Mouse (Mus musculus) liver, embryonic 16.5 days (tissue): ENCODE data around the gene Kcnj9. TPM values are rescaled to one million over a fixed set of nuclear protein-coding genes. Genes with fewer than 3 reads are reported as not detected.

Experiments used
- ATAC-seq: fragments of 200-750 bp; cut with Nextera tagmentation; 2 replicates; pipeline ENCODE4 v1.8.0; 2017; ENCODE audit warnings: low read depth, mild to moderate bottlenecking, moderate number of reproducible peaks, moderate library complexity
- H3K27ac ChIP-seq: fragments of 300-500 bp; sonication (generic); 2 replicates; pipeline ENCODE4 v1.5.1; 2014; ENCODE audit warnings: mild to moderate bottlenecking, low read length
- H3K27me3 ChIP-seq: fragments of 300-500 bp; sonication (generic); 2 replicates; pipeline ENCODE4 v1.6.1; 2014; ENCODE audit warnings: low read depth, low read length, mixed read lengths; ENCODE audit not compliant: control insufficient read depth, insufficient read depth
- H3K36me3 ChIP-seq: fragments of 300-500 bp; sonication (generic); 2 replicates; pipeline ENCODE4 v1.6.1; 2014; ENCODE audit warnings: mild to moderate bottlenecking; ENCODE audit not compliant: control insufficient read depth, insufficient read depth
- H3K4me1 ChIP-seq: fragments of 300-500 bp; sonication (generic); 2 replicates; pipeline ENCODE4 v1.6.1; 2014; ENCODE audit warnings: low read depth, low read length, mixed read lengths; ENCODE audit not compliant: control insufficient read depth
- H3K4me2 ChIP-seq: fragments of 300-500 bp; sonication (generic); 2 replicates; pipeline ENCODE4 v1.6.1; 2014; ENCODE audit warnings: low read depth, low read length, mixed read lengths
- H3K4me3 ChIP-seq: fragments of 300-500 bp; sonication (generic); 2 replicates; pipeline ENCODE4 v1.5.1; 2014; ENCODE audit warnings: low read depth, mild to moderate bottlenecking, low read length
- H3K9ac ChIP-seq: fragments of 300-500 bp; sonication (generic); 2 replicates; pipeline ENCODE4 v1.6.1; 2014; ENCODE audit warnings: low read depth, low read length
- H3K9me3 ChIP-seq: fragments of 300-500 bp; sonication (generic); replicated peaks from 2 replicates; pipeline ENCODE4 v1.6.1; 2016; ENCODE audit warnings: low read length; ENCODE audit not compliant: control insufficient read depth
- WGBS: fragments of 180-500 bp; shearing (Covaris S2); extraction: QIAGEN DNeasy Blood & Tissue Kit; methylation state at CpG from one replicate; pipeline ENCODE4 v1.1.7; 2014; ENCODE audit not compliant: insufficient replicate concordance; 5-methylcytosine and 5-hydroxymethylcytosine counted together
- polyA plus RNA-seq: library from polyadenylated mRNA; unstranded; fragments of >200 nt; fragmentation: Nextera tagmentation; extraction: Ambion mirVana; gene quantifications from 2 replicates; pipeline ENCODE4 v1.2.1, GENCODE M21; 2015

The Kcnj9 gene
- polyA plus RNA-seq, 1 experiment from 2014 or later: 0.04 TPM

GRCm38 (mm10) chr1:172296816-172297510 is 32.2 kb downstream of the Kcnj9 start:
- Histone ChIP-seq H3K27ac (no peak overlapping the region), H3K36me3 (no peaks in the 10 kb centered on the region), H3K27me3 (no peaks in the 10 kb centered on the region; the same call in none of the 2 replicates), H3K4me2 (no peak overlapping the region), H3K9ac (no peak overlapping the region), H3K4me3 (no peak overlapping the region), H3K4me1 (no peaks in the 10 kb centered on the region), H3K9me3 (no peaks in the 10 kb centered on the region)
- 64% methylated on average over 6 of the region's 6 CpGs for WGBS
- no peak for ATAC-seq

DNA sequence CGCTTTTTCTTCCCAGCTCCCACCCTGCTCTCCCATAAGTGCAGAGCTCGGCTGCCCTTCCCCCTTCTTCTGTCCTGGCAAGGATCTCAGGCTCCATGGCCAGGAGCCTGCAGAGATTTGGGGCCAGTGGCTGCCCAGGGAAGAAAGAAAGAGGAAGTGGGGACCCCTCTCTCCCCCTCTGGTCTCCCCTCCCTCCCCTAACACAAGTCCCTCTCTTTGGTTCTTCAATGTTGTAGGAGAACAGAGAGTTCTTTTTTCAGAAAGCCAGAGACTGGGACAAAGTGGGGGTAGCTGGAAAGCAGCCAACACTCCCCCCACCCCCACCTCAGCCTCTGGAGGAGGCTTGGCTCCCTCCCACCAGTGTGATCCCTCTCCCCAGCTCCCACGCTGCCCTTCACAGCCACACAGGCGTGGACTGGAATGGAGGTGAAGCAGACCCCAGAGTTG is 33.3 kb downstream of the Kcnj9 start:
- no peaks in the 10 kb centered on the region for H3K9me3 ChIP-seq
- no peak overlapping the region for H3K4me2 ChIP-seq
- H3K27ac ChIP-seq: no peak overlapping the region
- H3K4me3 ChIP-seq: no peak overlapping the region
- no peak for ATAC-seq
- H3K27me3 ChIP-seq: no peaks in the 10 kb centered on the region; the same call in none of the 2 replicates
- H3K4me1 ChIP-seq: no peaks in the 10 kb centered on the region
- no peaks in the 10 kb centered on the region for H3K36me3 ChIP-seq
- no peak overlapping the region for H3K9ac ChIP-seq
- WGBS: 51% methylated on average over 4 of the region's 4 CpGs

- no peaks in the 10 kb centered on the region for H3K4me1 ChIP-seq
- H3K4me3 ChIP-seq: no peak overlapping the region
- H3K36me3 ChIP-seq: no peaks in the 10 kb centered on the region
- H3K27ac ChIP-seq: no peak overlapping the region
- H3K27me3 ChIP-seq: no peaks in the 10 kb centered on the region; the same call in none of the 2 replicates
- H3K4me2 ChIP-seq: no peak overlapping the region
- H3K9me3 ChIP-seq: no peaks in the 10 kb centered on the region
- 72% methylated on average over 11 of the region's 11 CpGs for WGBS
- H3K9ac ChIP-seq: no peak overlapping the region
- no peak for ATAC-seq
These were observed 35.7 kb downstream of the Kcnj9 start for GRCm38 (mm10) chr1:172293449-172293848.

GRCm38 (mm10) chr1:172292880-172293279 is 36.2 kb downstream of the Kcnj9 start:
- Histone ChIP-seq H3K9ac (no peak overlapping the region), H3K4me3 (no peak overlapping the region), H3K4me2 (no peak overlapping the region), H3K27ac (no peak overlapping the region), H3K9me3 (no peaks in the 10 kb centered on the region), H3K36me3 (no peaks in the 10 kb centered on the region), H3K27me3 (no peaks in the 10 kb centered on the region; the same call in none of the 2 replicates), H3K4me1 (no peaks in the 10 kb centered on the region)
- 63% methylated on average over 2 of the region's 2 CpGs for WGBS
- no peak for ATAC-seq

DNA sequence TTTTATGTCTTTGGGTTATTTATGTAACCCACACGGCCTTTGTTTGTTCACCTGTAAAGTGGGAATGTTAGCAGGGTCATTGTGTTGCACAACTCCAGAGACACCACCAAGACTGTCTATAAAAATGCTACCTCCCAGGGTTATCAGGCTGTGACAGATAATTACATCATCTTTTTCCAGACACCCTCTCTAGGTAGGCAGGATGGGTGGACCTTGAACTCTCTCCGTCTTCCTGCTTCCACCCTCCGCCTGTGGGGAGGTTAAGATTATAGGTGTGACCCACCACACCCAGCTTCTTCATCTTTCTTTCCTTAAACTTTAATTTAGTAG is 39.5 kb downstream of the Kcnj9 start:
- no peak overlapping the region for H3K4me2 ChIP-seq
- ATAC-seq: no peak
- H3K27ac ChIP-seq: no peak overlapping the region
- 28% methylated on average over 3 of the region's 3 CpGs for WGBS
- H3K4me1 ChIP-seq: no peaks in the 10 kb centered on the region
- no peak overlapping the region for H3K9ac ChIP-seq
- no peak overlapping the region for H3K4me3 ChIP-seq
- no peaks in the 10 kb centered on the region for H3K27me3 ChIP-seq
- H3K36me3 ChIP-seq: no peaks in the 10 kb centered on the region
- H3K9me3 ChIP-seq: no peaks in the 10 kb centered on the region

DNA sequence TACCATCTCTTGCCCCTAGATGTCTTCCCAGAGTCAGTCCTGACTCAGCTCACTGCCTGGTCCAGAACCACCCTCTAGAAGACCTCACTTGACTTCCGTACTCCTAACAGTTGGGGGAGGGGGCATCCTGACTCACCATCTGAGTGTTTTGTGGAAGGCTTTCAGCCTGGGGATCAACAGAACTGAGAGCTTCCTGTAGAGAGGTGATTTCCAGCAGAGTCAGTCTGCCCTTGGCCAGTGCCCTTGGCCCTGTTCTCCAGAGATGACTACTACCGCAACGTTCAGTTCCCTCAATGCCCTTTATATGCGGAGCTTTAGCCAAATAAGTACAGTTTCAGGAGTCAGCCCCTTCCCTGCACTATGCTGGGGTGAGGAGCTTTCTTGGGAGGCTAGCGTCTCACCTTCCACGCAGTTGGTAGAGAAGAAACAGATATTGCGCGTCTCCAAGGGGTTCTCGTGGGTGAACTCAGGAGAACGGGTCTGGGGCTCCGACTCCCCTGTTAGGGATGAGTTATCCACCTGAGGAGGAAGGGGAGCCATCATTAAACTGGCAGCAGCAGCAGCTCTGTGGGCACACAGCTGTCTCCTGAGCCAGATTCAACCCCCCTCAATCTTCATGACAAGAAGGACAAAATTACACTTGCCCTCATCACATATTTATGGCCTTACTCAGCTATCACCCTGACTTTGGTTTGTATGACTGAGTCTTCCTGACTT is 40.1 kb downstream of the Kcnj9 start:
- H3K4me2 ChIP-seq: no peak overlapping the region
- H3K9ac ChIP-seq: no peak overlapping the region
- H3K27ac ChIP-seq: no peak overlapping the region
- ATAC-seq: no peak
- no peaks in the 10 kb centered on the region for H3K9me3 ChIP-seq
- no peaks in the 10 kb centered on the region for H3K4me1 ChIP-seq
- H3K27me3 ChIP-seq: no peaks in the 10 kb centered on the region
- no peak overlapping the region for H3K4me3 ChIP-seq
- H3K36me3 ChIP-seq: no peaks in the 10 kb centered on the region
- WGBS: 70% methylated on average over 11 of the region's 11 CpGs

- no peak overlapping the region for H3K27ac ChIP-seq
- no peak overlapping the region for H3K9ac ChIP-seq
- no peak for ATAC-seq
- no peaks in the 10 kb centered on the region for H3K27me3 ChIP-seq
- no peaks in the 10 kb centered on the region for H3K36me3 ChIP-seq
- H3K4me1 ChIP-seq: no peaks in the 10 kb centered on the region
- 72% methylated on average over 5 of the region's 5 CpGs for WGBS
- no peak overlapping the region for H3K4me2 ChIP-seq
- H3K9me3 ChIP-seq: no peaks in the 10 kb centered on the region
- no peak overlapping the region for H3K4me3 ChIP-seq
These were observed 42.4 kb downstream of the Kcnj9 start for GRCm38 (mm10) chr1:172286740-172287139.

DNA sequence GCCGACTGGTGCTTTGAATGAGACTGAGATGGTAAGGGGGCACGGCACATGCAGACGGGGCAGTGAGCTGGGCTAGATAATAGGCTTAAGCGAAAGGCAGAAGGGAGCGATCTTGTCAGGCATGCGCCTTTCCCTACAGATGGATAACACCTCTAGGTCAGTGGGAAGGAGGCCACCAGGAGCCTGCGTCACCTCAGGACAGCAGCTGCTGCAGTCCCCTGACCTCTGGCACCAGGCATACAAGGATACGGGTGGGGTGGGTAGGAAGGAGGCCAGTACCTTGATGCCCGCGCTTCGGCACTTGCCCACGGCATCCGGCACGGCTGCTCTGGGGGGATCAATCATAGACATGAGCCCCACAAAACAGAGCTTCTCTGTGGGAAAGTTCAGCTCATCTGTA is 44.9 kb downstream of the Kcnj9 start:
- no peak for ATAC-seq
- 85% methylated on average over 14 of the region's 14 CpGs for WGBS

DNA sequence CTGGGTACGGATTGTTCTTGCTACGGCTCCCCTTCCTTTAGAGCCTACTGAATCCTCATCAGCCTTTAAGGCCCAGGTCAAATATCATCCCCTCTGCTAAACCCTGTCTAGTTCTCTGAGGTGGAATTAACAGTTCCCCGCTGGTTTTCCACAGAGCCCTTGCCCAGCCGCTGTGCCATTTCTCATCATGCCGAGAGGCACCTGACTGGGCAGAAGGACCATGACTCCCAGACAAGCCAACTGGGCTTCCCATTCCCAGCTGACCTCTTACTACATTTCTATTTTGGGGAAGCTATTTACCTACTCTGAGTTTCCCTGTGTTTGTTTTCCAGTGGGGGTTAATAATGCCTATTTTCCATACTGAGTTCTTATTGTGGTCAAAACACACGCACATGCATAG is 46.0 kb downstream of the Kcnj9 start:
- Histone ChIP-seq H3K27ac (no peak overlapping the region), H3K4me3 (no peak overlapping the region), H3K9ac (no peak overlapping the region), H3K4me1 (no peaks in the 10 kb centered on the region), H3K4me2 (no peak overlapping the region), H3K36me3 (no peaks in the 10 kb centered on the region), H3K9me3 (no peaks in the 10 kb centered on the region), H3K27me3 (no peaks in the 10 kb centered on the region)
- WGBS: 79% methylated on average over 6 of the region's 6 CpGs
- ATAC-seq: no peak

More for the DNA sequence above, 44.9 kb downstream of the Kcnj9 start:
- Histone ChIP-seq H3K27me3 (no peaks in the 10 kb centered on the region), H3K27ac (no peak overlapping the region), H3K4me1 (no peaks in the 10 kb centered on the region), H3K4me3 (no peak overlapping the region), H3K9ac (no peak overlapping the region), H3K9me3 (no peaks in the 10 kb centered on the region), H3K4me2 (no peak overlapping the region), H3K36me3 (no peaks in the 10 kb centered on the region)
